Mouse (Mus musculus): ENCODE measurements around the gene Rps6kb1. TPM values are rescaled to one million over a fixed set of nuclear protein-coding genes. Genes with fewer than 3 reads are reported as not detected.
"Not testable (repeated sequence)": the region's sequence is repeated elsewhere in the genome, so short reads cannot be mapped to it uniquely, and the experiment has no call there.

The Rps6kb1 gene
- polyA plus RNA-seq, 1 experiment from 2014 or later: 63.6 TPM

DNA sequence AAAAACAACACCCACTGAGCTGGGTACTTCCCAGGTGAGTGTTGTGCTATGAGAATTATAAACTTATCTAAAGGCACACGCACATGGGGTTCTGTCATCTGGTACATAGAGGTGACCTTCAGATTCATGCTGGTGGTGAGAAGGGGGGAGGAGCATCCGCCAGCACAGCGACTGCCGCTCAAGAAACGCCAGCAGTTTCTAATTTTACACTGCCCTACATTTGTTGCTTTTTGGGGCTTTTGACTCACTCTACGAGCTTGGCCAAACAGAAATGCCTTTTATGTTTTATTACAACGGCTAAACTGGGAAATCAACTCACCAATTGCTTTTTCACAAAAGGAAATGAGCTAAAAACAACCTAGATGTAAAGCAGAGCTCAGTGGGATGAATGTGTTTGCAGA lies 71.8 kb downstream of the Rps6kb1 start:
- H3K4me2 ChIP-seq (replicated peaks): peak overlapping the region; percentile 59
- H3K27ac ChIP-seq: peak overlapping the region; percentile 56
- peak; percentile 52 for ATAC-seq
- no peaks in the 10 kb centered on the region for H3K27me3 ChIP-seq (replicated peaks)
- peak overlapping the region; percentile 17; the same call in 1 of the 2 replicates for H3K4me3 ChIP-seq (replicated peaks)
- H3K9me3 ChIP-seq: no peaks in the 10 kb centered on the region
- H3K4me1 ChIP-seq (replicated peaks): 0 out of 2 replicates have a peak, but pooled peaks cover 8% of the 10 kb centered on the region
- 9% methylated on average over 7 of the region's 7 CpGs for WGBS
- no peaks in the 10 kb centered on the region for H3K36me3 ChIP-seq
- H3K9ac ChIP-seq: no peak overlapping the region

DNA sequence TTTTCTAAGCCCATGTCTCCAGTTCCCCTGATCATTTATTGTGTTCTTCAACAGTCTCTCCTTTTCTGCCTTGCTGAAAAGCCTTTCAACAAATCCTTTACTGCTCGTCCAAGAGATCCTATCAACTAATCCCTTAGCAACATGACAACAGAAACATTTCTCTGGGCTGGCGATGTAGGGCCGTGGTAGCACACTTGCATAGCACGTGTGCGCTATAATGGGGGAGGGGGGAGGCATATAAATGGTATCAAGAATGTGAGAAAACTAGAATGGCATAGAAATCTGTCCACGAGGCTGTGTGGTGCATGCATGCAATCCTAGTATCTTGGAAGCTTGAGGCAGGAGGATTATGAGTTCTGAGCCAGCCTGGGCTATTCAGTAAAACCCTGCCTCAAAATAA lies 72.8 kb downstream of the Rps6kb1 start:
- no peak overlapping the region for H3K27ac ChIP-seq
- H3K4me2 ChIP-seq (replicated peaks): no peak overlapping the region
- 0 out of 2 replicates have a peak, but pooled peaks cover 8% of the 10 kb centered on the region for H3K4me1 ChIP-seq (replicated peaks)
- no peak overlapping the region for H3K4me3 ChIP-seq (replicated peaks)
- no peaks in the 10 kb centered on the region for H3K36me3 ChIP-seq
- ATAC-seq: no peak
- H3K9me3 ChIP-seq: no peaks in the 10 kb centered on the region
- 53% methylated on average over 6 of the region's 6 CpGs for WGBS
- H3K9ac ChIP-seq: no peak overlapping the region
- H3K27me3 ChIP-seq (replicated peaks): no peaks in the 10 kb centered on the region

DNA sequence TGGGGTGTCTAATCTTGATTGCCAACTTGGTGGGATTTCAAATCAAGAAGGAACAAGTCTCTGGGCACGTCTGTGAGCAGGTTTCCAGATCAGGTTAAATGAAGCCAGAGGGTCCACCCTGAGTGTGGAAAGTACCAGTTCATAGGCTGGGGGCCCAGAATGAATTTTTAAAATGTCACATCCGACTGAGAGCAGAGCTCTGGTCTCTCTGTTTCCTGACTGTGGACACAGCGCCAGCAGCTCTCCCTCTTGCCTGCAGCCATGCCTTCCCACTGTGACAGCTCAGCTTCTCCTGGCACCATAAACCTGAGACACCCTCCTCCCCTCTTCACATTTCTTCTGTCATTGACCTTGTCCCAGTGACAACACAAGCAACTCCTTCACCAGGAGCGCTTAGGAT lies 75.6 kb downstream of the Rps6kb1 start:
- no peak for ATAC-seq
- H3K4me1 ChIP-seq (replicated peaks): 0 out of 2 replicates have a peak, but pooled peaks cover 6% of the 10 kb centered on the region
- H3K27me3 ChIP-seq (replicated peaks): no peaks in the 10 kb centered on the region
- no peak overlapping the region for H3K27ac ChIP-seq
- no peak overlapping the region for H3K9ac ChIP-seq
- no peak overlapping the region for H3K4me2 ChIP-seq (replicated peaks)
- 66% methylated on average over 4 of the region's 4 CpGs for WGBS
- H3K36me3 ChIP-seq: no peaks in the 10 kb centered on the region
- H3K4me3 ChIP-seq (replicated peaks): no peak overlapping the region
- H3K9me3 ChIP-seq: no peaks in the 10 kb centered on the region

DNA sequence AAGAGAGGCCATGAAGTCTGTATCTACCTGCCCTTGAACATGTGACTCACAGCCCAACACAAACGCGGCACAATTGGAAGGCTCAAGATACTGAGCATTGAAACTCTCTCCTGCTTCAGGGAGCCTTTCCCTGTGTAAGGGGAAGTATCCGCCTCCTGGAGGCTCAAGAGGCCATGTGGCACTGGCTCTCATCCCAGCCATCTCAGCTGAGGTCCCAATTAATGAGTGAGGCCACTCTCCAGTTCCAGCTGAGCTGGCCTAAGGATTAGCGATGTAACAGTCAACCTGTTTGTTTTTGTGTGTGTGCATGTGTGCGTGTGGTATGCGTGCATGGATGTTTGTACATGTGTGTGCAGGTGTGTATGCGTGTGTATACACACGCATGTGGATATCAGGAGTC lies 76.3 kb downstream of the Rps6kb1 start:
- no peaks in the 10 kb centered on the region for H3K36me3 ChIP-seq
- ATAC-seq: no peak
- H3K9ac ChIP-seq: no peak overlapping the region
- no peak overlapping the region for H3K4me3 ChIP-seq (replicated peaks)
- no peak overlapping the region for H3K27ac ChIP-seq
- no peaks in the 10 kb centered on the region for H3K27me3 ChIP-seq (replicated peaks)
- H3K9me3 ChIP-seq: no peaks in the 10 kb centered on the region
- 0 out of 2 replicates have a peak, but pooled peaks cover 2% of the 10 kb centered on the region for H3K4me1 ChIP-seq (replicated peaks)
- no peak overlapping the region for H3K4me2 ChIP-seq (replicated peaks)
- WGBS: 79% methylated on average over 8 of the region's 8 CpGs

DNA sequence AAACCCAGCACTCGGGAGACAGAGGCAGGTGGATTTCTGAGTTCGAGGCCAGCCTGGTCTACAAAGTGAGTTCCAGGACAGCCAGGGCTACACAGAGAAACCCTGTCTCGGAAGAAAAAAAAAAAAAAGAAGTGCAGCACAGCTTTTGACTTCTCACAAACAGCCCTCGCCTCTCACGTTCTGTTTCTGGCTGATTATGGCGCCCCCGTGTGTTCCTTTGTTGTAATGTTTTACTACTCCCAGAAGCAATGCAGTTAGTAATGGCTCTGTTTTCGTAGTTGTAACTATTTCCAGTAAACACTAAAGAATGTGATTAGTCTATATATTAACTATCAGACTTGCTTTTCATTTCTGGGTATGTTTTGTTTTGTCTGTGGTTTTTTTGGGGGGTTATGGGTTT lies 80.3 kb downstream of the Rps6kb1 start:
- not testable (repeated sequence) for H3K4me1 ChIP-seq (replicated peaks); H3K9ac ChIP-seq; H3K27me3 ChIP-seq (replicated peaks); H3K4me3 ChIP-seq (replicated peaks); H3K27ac ChIP-seq; H3K4me2 ChIP-seq (replicated peaks); H3K9me3 ChIP-seq; H3K36me3 ChIP-seq
- ATAC-seq: peak; percentile 36; the same call in 1 of the 2 replicates
- WGBS: 13% methylated on average over 8 of the region's 8 CpGs

DNA sequence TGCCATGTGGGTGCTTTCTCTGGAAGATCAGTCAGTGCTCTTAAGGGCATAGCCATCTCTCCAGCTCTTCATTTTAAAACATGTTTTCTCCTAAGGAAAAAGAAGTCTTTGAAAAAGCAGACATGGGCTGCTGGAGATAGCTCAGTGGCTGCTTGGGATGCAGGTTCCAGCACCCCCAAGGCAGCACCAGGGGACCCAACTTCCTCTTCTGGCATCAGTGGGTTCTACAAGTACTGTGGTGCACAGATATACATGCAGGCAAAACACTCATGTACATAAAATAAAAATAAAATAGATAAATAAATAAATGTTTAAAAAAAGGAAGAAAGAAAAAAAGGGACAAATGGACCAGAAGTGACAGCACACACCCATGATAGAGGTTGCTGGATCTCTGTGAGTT lies 82.0 kb downstream of the Rps6kb1 start:
- no peaks in the 10 kb centered on the region for H3K36me3 ChIP-seq
- no peaks in the 10 kb centered on the region for H3K27me3 ChIP-seq (replicated peaks)
- no peaks in the 10 kb centered on the region for H3K4me1 ChIP-seq (replicated peaks)
- H3K27ac ChIP-seq: no peak overlapping the region
- no peak overlapping the region for H3K4me3 ChIP-seq (replicated peaks)
- H3K9me3 ChIP-seq: no peaks in the 10 kb centered on the region
- no peak overlapping the region for H3K9ac ChIP-seq
- ATAC-seq: no peak
- H3K4me2 ChIP-seq (replicated peaks): no peak overlapping the region

- no peak for ATAC-seq
- Histone ChIP-seq H3K36me3 (no peaks in the 10 kb centered on the region), H3K4me3 (replicated peaks) (no peak overlapping the region), H3K27me3 (replicated peaks) (no peaks in the 10 kb centered on the region), H3K27ac (no peak overlapping the region), H3K9ac (no peak overlapping the region), H3K4me2 (replicated peaks) (no peak overlapping the region), H3K4me1 (replicated peaks) (no peaks in the 10 kb centered on the region), H3K9me3 (no peaks in the 10 kb centered on the region)
- 71% methylated on average over 6 of the region's 6 CpGs for WGBS
Observed at GRCm38 (mm10) chr11:86458866-86459265, 85.7 kb downstream of the Rps6kb1 start.

DNA sequence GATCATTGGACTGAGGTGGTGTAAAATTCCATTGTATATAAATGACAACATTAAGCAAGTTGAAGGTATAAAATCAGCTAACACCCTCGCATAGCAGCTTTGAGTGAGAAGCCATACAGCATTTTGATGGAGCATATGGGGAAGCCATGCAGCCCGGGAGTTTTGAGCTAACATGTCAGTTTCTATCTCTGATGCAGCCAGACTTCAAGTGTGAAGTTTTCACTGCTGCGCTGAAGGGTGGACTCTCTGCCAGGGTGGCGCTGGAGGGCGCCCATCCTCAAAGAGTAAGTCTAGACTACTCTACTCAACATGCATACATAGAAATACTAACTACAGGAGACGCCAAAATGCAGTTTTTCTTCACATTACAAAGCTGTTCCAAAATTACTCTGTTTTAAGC lies 87.1 kb downstream of the Rps6kb1 start:
- no peaks in the 10 kb centered on the region for H3K36me3 ChIP-seq
- WGBS: 90% methylated on average over 6 of the region's 6 CpGs
- no peak overlapping the region for H3K4me3 ChIP-seq (replicated peaks)
- H3K27me3 ChIP-seq (replicated peaks): no peaks in the 10 kb centered on the region
- no peak overlapping the region for H3K9ac ChIP-seq
- no peak for ATAC-seq
- H3K4me2 ChIP-seq (replicated peaks): no peak overlapping the region
- no peaks in the 10 kb centered on the region for H3K4me1 ChIP-seq (replicated peaks)
- H3K9me3 ChIP-seq: no peaks in the 10 kb centered on the region
- H3K27ac ChIP-seq: no peak overlapping the region

- no peak overlapping the region for H3K27ac ChIP-seq
- ATAC-seq: no peak
- H3K4me3 ChIP-seq (replicated peaks): no peak overlapping the region
- H3K4me2 ChIP-seq (replicated peaks): no peak overlapping the region
- H3K4me1 ChIP-seq (replicated peaks): no peaks in the 10 kb centered on the region
- H3K9ac ChIP-seq: no peak overlapping the region
- WGBS: 91% methylated on average over 5 of the region's 5 CpGs
- H3K27me3 ChIP-seq (replicated peaks): no peaks in the 10 kb centered on the region
- H3K36me3 ChIP-seq: no peaks in the 10 kb centered on the region
- no peaks in the 10 kb centered on the region for H3K9me3 ChIP-seq
Observed at GRCm38 (mm10) chr11:86453991-86454390, 90.6 kb downstream of the Rps6kb1 start.

MicroRNA genes within 50 kb of the gene (microRNA counts, 519-probe panel; counts per million panel counts)
- 3,886 counts per million, percentile 92 among the panel's probes with 10 or more counts for microRNA mmu-miR-21

Other genes starting within 250 kb of the Rps6kb1 start
- gene Med13, start 187.2 kb downstream of the Rps6kb1 start, polyA plus RNA-seq (2015; fragmentation: Nextera tagmentation; extraction: Ambion mirVana): 7.0 and 9.0 TPM in 2 replicates
- gene Rnft1, start 60.1 kb downstream of the Rps6kb1 start, polyA plus RNA-seq (2015; fragmentation: Nextera tagmentation; extraction: Ambion mirVana): 56.3 and 61.3 TPM in 2 replicates
- 11.6 and 11.8 TPM in 2 replicates for gene Tubd1, start 186 bp upstream of the Rps6kb1 start, polyA plus RNA-seq (2015; fragmentation: Nextera tagmentation; extraction: Ambion mirVana)
- gene Vmp1, start 139.0 kb upstream of the Rps6kb1 start, polyA plus RNA-seq (2015; fragmentation: Nextera tagmentation; extraction: Ambion mirVana): 168 and 176 TPM in 2 replicates
- 31.0 and 33.1 TPM in 2 replicates for gene Ptrh2, start 139.2 kb upstream of the Rps6kb1 start, polyA plus RNA-seq (2015; fragmentation: Nextera tagmentation; extraction: Ambion mirVana)
- gene Cltc, start 212.8 kb upstream of the Rps6kb1 start, polyA plus RNA-seq (2015; fragmentation: Nextera tagmentation; extraction: Ambion mirVana): 134 and 135 TPM in 2 replicates

Data from intestine, embryonic 15.5 days (tissue).